ENCODE assay signal across 8 mouse cellular contexts in the genomic region with DNA sequence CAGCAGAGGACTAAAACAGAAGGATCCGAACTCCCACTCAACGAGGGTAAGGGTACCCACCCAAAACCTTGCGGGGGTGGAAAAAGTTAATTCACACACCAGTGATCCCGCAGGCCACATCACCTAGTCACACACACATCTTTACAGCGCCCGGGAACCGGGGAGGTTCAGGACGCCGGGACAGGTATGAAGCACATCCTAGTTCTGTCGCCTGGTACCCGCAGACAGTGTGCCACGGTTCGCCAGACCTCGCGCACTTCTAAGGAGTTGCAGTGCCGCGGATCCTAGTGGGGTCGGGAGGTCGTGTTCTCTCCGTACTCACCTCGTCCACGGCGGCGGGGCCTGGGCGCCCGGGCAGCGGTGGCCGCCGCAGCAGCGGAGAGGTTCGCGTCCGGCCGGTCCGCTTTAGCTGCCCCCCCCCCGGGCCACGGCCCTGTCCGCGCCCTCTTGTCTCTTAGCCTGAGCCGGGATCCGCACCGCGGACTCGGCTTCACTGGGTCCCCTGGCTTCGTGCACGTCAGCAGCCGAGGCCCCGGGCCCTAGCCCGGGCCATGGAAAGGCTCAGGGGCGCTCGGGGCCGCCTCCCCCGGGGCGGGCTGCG. TPM values are rescaled to one million over a fixed set of nuclear protein-coding genes. Genes with fewer than 3 reads are reported as not detected.
DNase-seq lines count a peak whose midpoint lies in the region; ATAC-seq and TF ChIP-seq lines count a peak whose summit lies in the region.

No protein-coding gene starts in this region.

- DNase-seq in kidney, postnatal 0 days (ENCODE audit: low spot score), result no peak
- no peak for DNase-seq in kidney, postnatal 25 days
- no peak for DNase-seq in forebrain, postnatal 0 days
- DNase-seq in liver, embryonic 14.5 days (ENCODE audit: low read depth in 3 of 3, low spot score in 3 of 3), result no peak
- peak; percentile 35 for DNase-seq in yolk sac, embryonic 10.5 days (ENCODE audit: low spot score)
- DNase-seq in frontal cortex, postnatal 14 days (ENCODE audit: low spot score in 2 of 2), result no peak
- DNase-seq in urinary bladder, postnatal 10 days (ENCODE audit: low spot score), result no peak

- H3K4me3 ChIP-seq in kidney, postnatal 0 days (replicated peaks; ENCODE audit: low read depth, low read length), result peak overlapping the region; percentile 75
- peak overlapping the region; percentile 58 for H3K4me3 ChIP-seq in bone marrow macrophage, adult 2 months (ENCODE audit: insufficient read depth, low read length)
- peak overlapping the region; percentile 75 for H3K4me3 ChIP-seq in forebrain, postnatal 0 days (ENCODE audit: low read depth, low read length)
- peak overlapping the region; percentile 50 to 57 for H3K4me3 ChIP-seq in liver, embryonic 14.5 days (ENCODE audit: insufficient read depth in 1 of 2, low read depth in 2 of 2, low read length in 2 of 2)

- no peak for TF ChIP-seq POLR2A in bone marrow macrophage, adult 2 months (IDR thresholded peaks at IDR 0.05; ENCODE audit: borderline replicate concordance, low read depth, low read length)

- peak overlapping the region; percentile 97 for H3K4me2 ChIP-seq in kidney, postnatal 0 days (ENCODE audit: low read length)
- H3K4me2 ChIP-seq in forebrain, postnatal 0 days (ENCODE audit: low read depth), result peak overlapping the region; percentile 91
- H3K4me2 ChIP-seq in liver, embryonic 14.5 days (ENCODE audit: low read depth), result peak overlapping the region; percentile 74

- TF ChIP-seq EP300 in liver, embryonic 14.5 days (IDR thresholded peaks at IDR 0.05; ENCODE audit: low read depth), result no peak

- peaks cover 40% of the 10 kb centered on the region for H3K4me1 ChIP-seq in kidney, postnatal 0 days (replicated peaks; ENCODE audit: insufficient read depth, low read length)
- peaks cover 14% of the 10 kb centered on the region for H3K4me1 ChIP-seq in bone marrow macrophage, adult 2 months (ENCODE audit: control insufficient read depth, insufficient read depth, low read length)
- H3K4me1 ChIP-seq in forebrain, postnatal 0 days (ENCODE audit: insufficient read depth), result peaks cover 12% of the 10 kb centered on the region; the same call in 1 of the 2 replicates
- no peaks in the 10 kb centered on the region; a peak in 1 of 4 replicates for H3K4me1 ChIP-seq in liver, embryonic 14.5 days (replicated peaks; ENCODE audit: control insufficient read depth in 2 of 2, insufficient read depth in 2 of 2, low read length in 1 of 2)

- peak overlapping the region; percentile 89 for H3K27ac ChIP-seq in kidney, postnatal 0 days
- no peak overlapping the region for H3K27ac ChIP-seq in bone marrow macrophage, adult 2 months (ENCODE audit: insufficient read depth, low read depth, low read length)
- H3K27ac ChIP-seq in forebrain, postnatal 0 days (ENCODE audit: low read depth, low read length), result peak overlapping the region; percentile 80
- H3K27ac ChIP-seq in liver, embryonic 14.5 days, result no peak overlapping the region

- no peaks in the 10 kb centered on the region; the same call in 1 of the 2 replicates for H3K36me3 ChIP-seq in kidney, postnatal 0 days (ENCODE audit: insufficient read depth, low read length)
- H3K36me3 ChIP-seq in forebrain, postnatal 0 days (ENCODE audit: insufficient read depth), result peaks cover 7% of the 10 kb centered on the region; the same call in 1 of the 2 replicates
- H3K36me3 ChIP-seq in liver, embryonic 14.5 days (replicated peaks; ENCODE audit: control insufficient read depth, insufficient read depth, low read depth), result no peaks in the 10 kb centered on the region

- 0% methylated on average over 37 of the region's 55 CpGs for WGBS in kidney, postnatal 0 days
- 2% methylated on average over 53 of the region's 55 CpGs for WGBS in forebrain, postnatal 0 days
- WGBS in liver, embryonic 14.5 days (ENCODE audit: insufficient replicate concordance), result under 1% methylated on average over 55 of the region's 55 CpGs

- peak overlapping the region; percentile 93 for H3K9ac ChIP-seq in kidney, postnatal 0 days (ENCODE audit: low read depth, low read length)
- peak overlapping the region; percentile 73 for H3K9ac ChIP-seq in forebrain, postnatal 0 days
- H3K9ac ChIP-seq in liver, embryonic 14.5 days (replicated peaks), result peak overlapping the region; percentile 20; the same call in 1 of the 2 replicates

- ATAC-seq in kidney, postnatal 0 days (replicated peaks; ENCODE audit: low FRiP score, low read depth), result no peak; the same call in 1 of the 2 replicates
- ATAC-seq in forebrain, postnatal 0 days, result 0 out of 2 replicates have a peak, but pooled peaks have one; percentile 12
- ATAC-seq in liver, embryonic 14.5 days (ENCODE audit: insufficient read depth), result no peak

- TF ChIP-seq CTCF in kidney, postnatal 0 days (IDR thresholded peaks at IDR 0.05; ENCODE audit: low read depth), result no peak
- TF ChIP-seq CTCF in bone marrow macrophage, adult 2 months (IDR thresholded peaks at IDR 0.05; ENCODE audit: low read depth, low read length), result no peak
- TF ChIP-seq CTCF in forebrain, postnatal 0 days (IDR thresholded peaks at IDR 0.05; ENCODE audit: low read depth), result no peak
- TF ChIP-seq CTCF in liver, embryonic 14.5 days (IDR thresholded peaks at IDR 0.05; ENCODE audit: low read depth), result no peak

- no peaks in the 10 kb centered on the region for H3K9me3 ChIP-seq in kidney, postnatal 0 days (replicated peaks; ENCODE audit: low read length)
- no peaks in the 10 kb centered on the region for H3K9me3 ChIP-seq in forebrain, postnatal 0 days (ENCODE audit: low read length)
- no peaks in the 10 kb centered on the region for H3K9me3 ChIP-seq in liver, embryonic 14.5 days (ENCODE audit: control insufficient read depth, low read length)

- H3K27me3 ChIP-seq in kidney, postnatal 0 days (ENCODE audit: insufficient read depth, low read length), result no peaks in the 10 kb centered on the region
- no peaks in the 10 kb centered on the region for H3K27me3 ChIP-seq in forebrain, postnatal 0 days (ENCODE audit: insufficient read depth, low read length)
- H3K27me3 ChIP-seq in liver, embryonic 14.5 days (ENCODE audit: control insufficient read depth, insufficient read depth, low read length), result peaks cover 63% of the 10 kb centered on the region

RNA-seq across cellular contexts. Expression of a gene that starts 1.1 kb away (rescaled TPM):
- polyA plus RNA-seq in kidney, postnatal 0 days (2015; fragmentation: Nextera tagmentation; extraction: Ambion mirVana), result 16.2 and 17.3 TPM in 2 replicates
- not detected in 2 replicates for polyA plus RNA-seq in bone marrow macrophage, adult 2 months (2012; ENCODE audit: insufficient read depth, insufficient read length, missing spikeins)
- 56.6 and 61.4 TPM in 2 replicates for total RNA-seq in forebrain, postnatal 0 days (2014; rRNA removed)
- 7.1 and 7.8 TPM in 2 replicates for polyA plus RNA-seq in forebrain, postnatal 0 days (2015; fragmentation: Nextera tagmentation; extraction: Ambion mirVana)
- 3.1 and 3.5 TPM in 2 replicates for polyA plus RNA-seq in liver, embryonic 14.5 days (2012; rRNA removed)
- polyA plus RNA-seq in liver, embryonic 14.5 days (2014; fragmentation: Nextera tagmentation; extraction: Ambion mirVana), result 0.69 and 1.1 TPM in 2 replicates

RNA-seq across cellular contexts. Expression of a gene that starts 29.7 kb away (rescaled TPM):
- polyA plus RNA-seq in kidney, postnatal 0 days (2015; fragmentation: Nextera tagmentation; extraction: Ambion mirVana), result 0.89 and 1.2 TPM in 2 replicates
- not detected in 2 replicates for polyA plus RNA-seq in bone marrow macrophage, adult 2 months (2012; ENCODE audit: insufficient read depth, insufficient read length, missing spikeins)
- total RNA-seq in forebrain, postnatal 0 days (2014; rRNA removed), result 0.24 TPM in 1 of 2 replicates, not detected in the other
- polyA plus RNA-seq in forebrain, postnatal 0 days (2015; fragmentation: Nextera tagmentation; extraction: Ambion mirVana), result 0.73 and 1.8 TPM in 2 replicates
- polyA plus RNA-seq in liver, embryonic 14.5 days (2012; rRNA removed), result not detected in 2 replicates
- polyA plus RNA-seq in liver, embryonic 14.5 days (2014; fragmentation: Nextera tagmentation; extraction: Ambion mirVana), result 0.62 and 0.76 TPM in 2 replicates

RNA-seq across cellular contexts. Expression of a gene that starts 39.9 kb away (rescaled TPM):
- 12.9 and 14.7 TPM in 2 replicates for polyA plus RNA-seq in kidney, postnatal 0 days (2015; fragmentation: Nextera tagmentation; extraction: Ambion mirVana)
- polyA plus RNA-seq in bone marrow macrophage, adult 2 months (2012; ENCODE audit: insufficient read depth, insufficient read length, missing spikeins), result not detected in 2 replicates
- total RNA-seq in forebrain, postnatal 0 days (2014; rRNA removed), result 43.5 and 60.9 TPM in 2 replicates
- polyA plus RNA-seq in forebrain, postnatal 0 days (2015; fragmentation: Nextera tagmentation; extraction: Ambion mirVana), result 38.7 and 39.8 TPM in 2 replicates
- 23.5 and 25.0 TPM in 2 replicates for polyA plus RNA-seq in liver, embryonic 14.5 days (2012; rRNA removed)
- polyA plus RNA-seq in liver, embryonic 14.5 days (2014; fragmentation: Nextera tagmentation; extraction: Ambion mirVana), result 15.7 and 19.7 TPM in 2 replicates

Comparison
In these comparisons a context has a peak if more than half of its experiments do, and no peak if none do; other contexts are left out.
1. H3K27ac ChIP-seq: peak in kidney, postnatal 0 days (single experiment) and forebrain, postnatal 0 days (single experiment); none in bone marrow macrophage, adult 2 months (single experiment) and liver, embryonic 14.5 days (single experiment).
2. H3K9ac ChIP-seq: peak in every context shown above with its lines; median percentile 93 in kidney, postnatal 0 days; 73 in forebrain, postnatal 0 days; 20 in liver, embryonic 14.5 days.
3. RNA of a gene that starts 39.9 kb away (polyA plus RNA-seq): 38.7 to 39.8 TPM in forebrain, postnatal 0 days, 15.7 to 25.0 TPM in liver, embryonic 14.5 days and 12.9 to 14.7 TPM in kidney, postnatal 0 days; not detected in bone marrow macrophage, adult 2 months; every median in the first group is over 10 times any median in the second.
4. Peak in every context shown above with its lines, with median percentiles within 50 percentile points of each other: H3K4me2 ChIP-seq and H3K4me3 ChIP-seq.